Mouse (Mus musculus) monocyte, adult 59 days (primary cell): ENCODE results near the gene Tff3. TPM values are rescaled to one million over a fixed set of nuclear protein-coding genes. Genes with fewer than 3 reads are reported as not detected.

Experiments used
- total RNA-seq, 2 experiments: library from RNA; stranded (reverse); gene quantifications; one replicate each; pipeline ENCODE4 v1.2.4; 2023

Gene Tff3
- not detected for total RNA-seq

DNA sequence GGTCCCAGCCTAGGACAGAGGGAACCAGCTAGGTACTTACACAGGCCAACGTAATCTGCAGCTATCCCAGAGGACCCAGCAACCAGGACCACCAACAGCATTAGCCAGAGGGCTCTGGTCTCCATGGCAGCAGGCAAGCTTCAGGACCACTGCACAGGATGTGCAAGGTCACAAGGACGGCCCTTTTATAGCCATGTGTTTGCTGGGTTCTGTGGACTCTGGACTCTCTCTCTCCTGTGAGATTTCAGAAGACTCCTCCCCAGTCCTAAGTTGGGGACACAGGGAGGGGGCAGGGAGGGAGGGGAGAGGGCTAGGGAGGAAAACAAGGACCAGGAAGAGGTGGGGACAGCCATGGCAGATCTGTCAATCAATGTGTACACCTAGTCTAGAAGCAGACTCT, at the start of gene Tff3:
Gene Tff3 (minus strand): TSS at position 195 of the 400 bp plus-strand sequence.

DNA sequence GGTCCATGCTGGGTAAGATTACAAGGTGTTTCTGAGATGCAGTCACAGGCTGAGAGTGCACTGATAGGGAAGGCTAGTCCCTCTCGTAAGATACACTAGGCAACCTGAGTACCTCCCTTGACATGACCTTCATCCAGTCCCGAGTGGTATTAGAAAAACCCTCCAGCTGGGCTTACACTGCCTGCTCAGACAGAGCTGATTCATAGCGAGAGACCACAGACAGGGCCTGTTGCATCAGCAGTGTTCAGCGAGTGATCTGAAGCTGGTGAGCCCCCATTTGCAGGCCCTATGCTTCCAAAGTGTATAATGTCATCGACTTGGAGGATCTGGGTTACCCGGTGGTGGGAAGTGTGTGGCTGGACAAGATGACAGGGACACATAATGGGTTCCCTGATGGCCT, 35.7 kb upstream of the Tff3 start, which contains the start of gene Tff1:
Gene Tff1 (minus strand): TSS at position 151 of the 400 bp plus-strand sequence.

DNA sequence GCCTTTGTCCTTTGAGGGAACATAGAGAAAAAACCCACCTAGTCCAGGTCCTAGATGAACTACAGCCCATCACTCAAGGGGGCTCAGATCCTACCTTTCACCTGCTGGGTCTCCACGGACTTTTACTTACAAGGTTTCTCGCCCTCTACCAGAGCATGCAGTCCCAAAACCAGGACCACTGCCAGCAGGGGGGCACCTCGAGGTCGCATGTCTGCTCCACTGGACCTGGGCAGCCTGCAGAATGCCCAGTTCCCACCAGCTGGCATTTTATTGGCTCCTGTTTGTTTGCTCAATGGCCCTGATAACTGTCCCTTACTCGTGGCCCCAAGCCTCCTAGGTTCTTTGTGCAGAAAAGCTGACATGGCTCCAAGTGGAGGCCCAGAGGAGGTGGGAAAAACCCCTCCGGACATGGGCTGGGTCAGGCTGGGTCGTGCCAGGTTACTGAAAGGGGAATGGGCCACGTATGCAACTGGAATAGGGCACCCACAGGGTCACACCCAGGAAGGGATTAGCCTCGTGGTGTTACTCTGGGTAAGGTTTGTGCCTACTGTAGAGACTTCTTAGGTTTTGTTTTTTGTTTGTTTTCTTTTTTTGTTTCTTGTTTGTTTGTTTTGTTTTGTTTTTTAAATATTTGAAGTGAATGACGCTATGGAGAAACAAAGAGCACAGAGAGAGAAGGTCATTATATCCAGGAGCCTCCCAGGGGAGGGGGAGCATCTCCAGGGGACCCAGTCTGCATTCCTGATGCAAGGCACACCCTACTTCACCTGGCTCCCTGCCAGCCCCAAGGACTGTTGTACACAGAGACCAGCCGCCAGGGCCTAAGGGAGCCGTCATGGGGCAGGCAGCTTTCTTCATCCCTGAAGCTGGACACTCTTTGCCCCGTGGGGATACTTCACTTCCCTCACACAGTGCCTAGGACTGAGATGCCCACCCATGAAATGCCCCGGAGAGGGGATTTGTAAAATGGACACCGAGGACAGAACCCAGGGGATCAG, 14.9 kb upstream of the Tff3 start, which contains the start of gene Tff2:
Gene Tff2 (minus strand): TSS at position 243 of the 998 bp plus-strand sequence.

Other genes starting within 250 kb of the Tff3 start
- gene Glp1r, start 227.8 kb downstream of the Tff3 start, total RNA-seq: not detected
- gene Umodl1, start 175.0 kb downstream of the Tff3 start, total RNA-seq: under 1 TPM; 0.21 to 0.46 TPM
- gene Abcg1, start 72.0 kb downstream of the Tff3 start, total RNA-seq: 100 to 1,000 TPM; 138 to 160 TPM
- gene Tff2, start 14.6 kb upstream of the Tff3 start, total RNA-seq: not detected
- gene Tff1, start 35.6 kb upstream of the Tff3 start, total RNA-seq: not detected
- gene Tmprss3, start 69.3 kb upstream of the Tff3 start, total RNA-seq: not detected
- gene Ubash3a, start 78.2 kb upstream of the Tff3 start, total RNA-seq: not detected
- gene Rsph1, start 147.7 kb upstream of the Tff3 start, total RNA-seq: under 1 TPM in 1 of 2 experiments, not detected in 1; 0.42 TPM
- 10 to 100 TPM; 22.8 to 23.9 TPM for gene Slc37a1, start 157.1 kb upstream of the Tff3 start, total RNA-seq